ENCODE assay signal across 8 mouse cellular contexts in genomic region chr6:148598746-148599337, GRCm38 (mm10).
DNase-seq lines count a peak whose midpoint lies in the region; ATAC-seq lines count a peak whose summit lies in the region.
"Had no signal": no experiment of that assay in that cellular context is flagged by ENCODE, and none has a peak within 500 bp of the region (broad histone marks: within the 10 kb centered on the region; RNA-seq: fewer than 3 reads in every experiment).

No protein-coding gene starts in this region.

- no peak overlapping the region for H3K27ac ChIP-seq in forebrain, embryonic 13.5 days
- H3K27ac ChIP-seq in neural tube, embryonic 15.5 days (replicated peaks), result peak overlapping the region; percentile 63

- peak overlapping the region; percentile 57 for H3K4me2 ChIP-seq in forebrain, embryonic 13.5 days
- H3K4me2 ChIP-seq in neural tube, embryonic 15.5 days, result peak overlapping the region; percentile 51

- peak overlapping the region; percentile 24; the same call in 1 of the 2 replicates for H3K4me3 ChIP-seq in forebrain, embryonic 13.5 days
- peak overlapping the region; percentile 23; the same call in 1 of the 2 replicates for H3K4me3 ChIP-seq in neural tube, embryonic 15.5 days (replicated peaks)
- H3K4me3 ChIP-seq: myocyte had no signal

- WGBS in forebrain, embryonic 13.5 days, result under 1% methylated on average over 16 of the region's 16 CpGs
- WGBS in neural tube, embryonic 15.5 days, result 1% methylated on average over 16 of the region's 16 CpGs

- peaks cover 15% of the 10 kb centered on the region for H3K4me1 ChIP-seq in forebrain, embryonic 13.5 days
- H3K4me1 ChIP-seq in neural tube, embryonic 15.5 days, result peaks cover 18% of the 10 kb centered on the region

- H3K9me3 ChIP-seq in forebrain, embryonic 13.5 days (replicated peaks), result no peaks in the 10 kb centered on the region
- no peaks in the 10 kb centered on the region for H3K9me3 ChIP-seq in neural tube, embryonic 15.5 days (replicated peaks)

- ATAC-seq in forebrain, embryonic 13.5 days, result peak; percentile 90
- peak; percentile 78 for ATAC-seq in neural tube, embryonic 15.5 days (ENCODE audit: low FRiP score)

- peak; percentile 20 for DNase-seq in right cerebral cortex, postnatal 4 days
- DNase-seq in right cerebral cortex, postnatal 14 days, result no peak
- DNase-seq in layer of hippocampus, postnatal 10 days (ENCODE audit: low spot score in 2 of 2), result peak; percentile 20 to 39
- DNase-seq in adrenal gland, postnatal 36 days, result no peak
- DNase-seq in adrenal gland, adult 2 months, result no peak

- no peaks in the 10 kb centered on the region for H3K27me3 ChIP-seq in forebrain, embryonic 13.5 days
- no peaks in the 10 kb centered on the region for H3K27me3 ChIP-seq in neural tube, embryonic 15.5 days (replicated peaks)

- H3K36me3 ChIP-seq in forebrain, embryonic 13.5 days (ENCODE audit: poor library complexity, severe bottlenecking), result no peaks in the 10 kb centered on the region
- no peaks in the 10 kb centered on the region for H3K36me3 ChIP-seq in neural tube, embryonic 15.5 days

- peak overlapping the region; percentile 41; the same call in 1 of the 2 replicates for H3K9ac ChIP-seq in forebrain, embryonic 13.5 days
- H3K9ac ChIP-seq in neural tube, embryonic 15.5 days (replicated peaks), result 0 out of 2 replicates have a peak overlapping the region, but pooled peaks have one; percentile 15

Comparison
In these comparisons a context has a peak if more than half of its experiments do, and no peak if none do; other contexts are left out.
1. DNase-seq: peak in right cerebral cortex, postnatal 4 days (single experiment) and layer of hippocampus, postnatal 10 days (2 of 2); none in right cerebral cortex, postnatal 14 days (single experiment), adrenal gland, postnatal 36 days (0 of 2) and adrenal gland, adult 2 months (single experiment).